Mouse (Mus musculus): ENCODE results near the gene Creb3l1.

- TF ChIP-seq POLR2A (IDR thresholded peaks at IDR 0.05; ENCODE audit: insufficient read depth, low read length) (no peak), CTCF (IDR thresholded peaks at IDR 0.05; ENCODE audit: low read depth, low read length) (peak; percentile 71), EP300 (IDR thresholded peaks at IDR 0.05; ENCODE audit: insufficient read depth, low read depth, low read length) (no peak)
These were observed 36.8 kb downstream of the Creb3l1 start for GRCm38 (mm10) chr2:91987542-91987941.
